Mouse (Mus musculus) thymus, adult 2 months (tissue): ENCODE measurements around the gene Ggt5.

Experiments
- CTCF ChIP-seq: fragments of 200-500 bp; IDR thresholded peaks from 2 replicates; pipeline ENCODE4 v1.5.1; 2012; ENCODE audit warnings: mild to moderate bottlenecking, control low read depth, low read length, moderate library complexity, borderline replicate concordance; ENCODE audit not compliant: control insufficient read depth, poor library complexity, insufficient read depth; ENCODE audit errors: extremely low read depth
- POLR2A ChIP-seq: fragments of 200-500 bp; IDR thresholded peaks from 2 replicates; pipeline ENCODE4 v1.6.1; 2012; ENCODE audit warnings: mild to moderate bottlenecking, low read length, control low read depth, moderate library complexity; ENCODE audit not compliant: control insufficient read depth, poor library complexity, insufficient read depth; ENCODE audit errors: extremely low read depth

GRCm38 (mm10) chr10:75657165-75657564 is 68.0 kb downstream of the Ggt5 start:
- TF ChIP-seq CTCF (no peak), POLR2A (no peak)
